Mouse (Mus musculus): ENCODE data around the gene Olfr1156.

Olfr1156 gene

GRCm38 (mm10) chr2:87953000-87953399 is at the start of gene Olfr1156:
Gene Olfr1156 (minus strand): TSS chr2:87953100.
- no peak for DNase-seq

- no peak for DNase-seq
Measured at GRCm38 (mm10) chr2:87989813-87990212, 36.9 kb upstream of the Olfr1156 start, which contains the start of gene Olfr1158. Gene Olfr1158 (plus strand): TSS chr2:87990113.

- DNase-seq: no peak
Measured at GRCm38 (mm10) chr2:87974563-87974962, 21.7 kb upstream of the Olfr1156 start, which contains the start of gene Olfr74. Gene Olfr74 (minus strand): TSS chr2:87974663.

DNA sequence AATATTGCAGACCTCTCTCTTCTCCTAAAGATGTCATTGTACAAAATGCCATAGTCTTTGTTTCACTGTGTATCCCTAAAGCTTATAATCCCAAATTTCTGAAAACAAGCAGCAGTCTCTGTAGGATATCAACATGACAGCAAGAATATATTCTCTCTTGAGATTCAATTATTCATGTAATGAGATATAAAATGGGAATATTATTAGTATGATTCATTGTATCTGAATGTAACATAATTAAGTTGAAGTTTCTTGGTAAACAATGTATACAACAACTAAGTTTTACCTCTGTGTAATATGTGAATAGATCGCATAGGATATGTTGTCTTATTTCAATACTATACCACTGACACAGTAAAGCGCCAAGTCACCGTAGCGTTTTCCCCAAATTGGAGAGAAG is 15.3 kb upstream of the Olfr1156 start, which contains the start of gene Olfr1157:
TSS of gene Olfr1157 (minus strand) at position 101 of the 400 bp plus-strand sequence.
- DNase-seq: no peak

DNA sequence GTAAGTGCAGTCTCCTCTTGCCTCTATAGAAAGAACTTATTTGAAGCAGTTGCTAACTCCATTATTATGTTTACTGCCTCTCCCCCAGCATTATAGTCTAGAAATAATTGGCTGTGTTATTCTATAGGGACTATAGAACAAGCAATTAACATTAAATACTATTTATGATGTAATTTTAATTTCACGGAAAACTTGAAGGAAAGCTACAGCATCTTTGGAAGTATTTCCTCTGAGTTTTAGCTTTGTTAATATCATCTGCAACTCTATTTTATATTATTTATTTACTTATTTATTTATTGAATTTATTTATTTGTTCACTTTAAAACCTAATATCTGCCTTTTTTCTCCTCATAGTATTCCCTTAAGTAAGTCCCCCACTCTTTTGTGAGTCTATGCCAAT is 7.9 kb downstream of the Olfr1156 start, which contains the start of gene Olfr1155:
TSS of gene Olfr1155 (minus strand) at position 101 of the 400 bp plus-strand sequence.
- no peak for DNase-seq

DNA sequence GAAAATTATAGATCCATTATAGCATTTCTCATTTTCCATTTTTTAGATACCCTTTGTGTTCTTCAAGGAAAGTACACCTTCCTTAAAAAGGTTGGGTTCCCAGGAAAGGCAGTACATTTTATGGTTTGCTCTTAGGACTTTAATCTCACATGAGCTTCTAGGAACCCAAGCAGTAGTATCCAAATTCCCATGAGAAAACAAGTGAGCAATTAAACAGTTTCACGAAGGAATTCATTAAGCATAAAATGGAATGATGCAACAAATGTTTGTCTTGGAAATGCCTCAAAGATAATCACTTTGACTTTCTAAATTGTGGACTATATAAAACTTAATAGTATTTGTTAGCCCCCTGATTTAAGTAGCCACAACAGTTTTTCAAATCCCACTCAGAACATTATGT is 47.8 kb downstream of the Olfr1156 start, which contains the start of gene Olfr1154:
TSS of gene Olfr1154 (minus strand) at position 101 of the 400 bp plus-strand sequence.
- no peak for DNase-seq

Measured in thymus, postnatal 4 days (tissue).